Mouse (Mus musculus): ENCODE results near the gene Mettl16. TPM values are rescaled to one million over a fixed set of nuclear protein-coding genes. Genes with fewer than 3 reads are reported as not detected.

The Mettl16 gene
- total and polyA plus RNA-seq, 2 experiments from 2014 or later, result 3.6 to 12.7 TPM

GRCm38 (mm10) chr11:74843761-74844160 lies 73.1 kb downstream of the Mettl16 start:
- WGBS, result 62% methylated on average over 5 of the region's 5 CpGs
- no peak for TF ChIP-seq EP300 (IDR thresholded peaks at IDR 0.05; ENCODE audit: low read depth)
- no peak for TF ChIP-seq CTCF (IDR thresholded peaks at IDR 0.05; ENCODE audit: low read depth)
- no peak overlapping the region for H3K4me2 ChIP-seq (ENCODE audit: low read depth, low read length)
- no peak overlapping the region for H3K9ac ChIP-seq (replicated peaks; ENCODE audit: low read depth, low read length)
- ATAC-seq (ENCODE audit: insufficient read depth, low read depth) (no peak), DNase-seq (ENCODE audit: low spot score) (no peak)
- H3K4me1 ChIP-seq (ENCODE audit: control insufficient read depth, insufficient read depth), result peaks cover 39% of the 10 kb centered on the region
- H3K4me3 ChIP-seq (ENCODE audit: low read depth, low read length), result no peak overlapping the region
- peaks cover 18% of the 10 kb centered on the region for H3K36me3 ChIP-seq (replicated peaks; ENCODE audit: control insufficient read depth, insufficient read depth, low read length)
- peak overlapping the region; percentile 35 for H3K27ac ChIP-seq (ENCODE audit: low read depth)
- H3K27me3 ChIP-seq (ENCODE audit: control insufficient read depth, insufficient read depth, low read length), result no peaks in the 10 kb centered on the region
- peaks cover 3% of the 10 kb centered on the region; the same call in 1 of the 2 replicates for H3K9me3 ChIP-seq (replicated peaks; ENCODE audit: control insufficient read depth, low read length)

DNA sequence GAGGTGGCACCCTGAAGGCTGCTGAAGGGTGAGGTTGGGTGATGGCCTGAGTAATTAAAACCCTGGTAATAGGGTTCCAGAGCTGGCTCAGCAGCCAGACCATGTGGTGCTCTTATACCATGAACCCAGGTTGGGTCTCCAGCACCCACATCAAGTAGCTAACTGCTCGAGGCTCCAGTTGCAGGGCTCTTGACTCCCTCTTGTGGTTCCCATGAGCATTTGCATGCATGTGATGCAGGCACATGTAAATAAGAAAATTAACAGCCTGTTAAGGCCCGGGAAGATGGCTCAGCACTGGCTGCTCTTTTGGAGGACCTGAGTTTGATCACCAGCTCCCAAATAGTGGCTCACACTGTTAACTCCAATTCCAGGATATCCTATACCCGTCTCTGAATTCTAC lies 75.2 kb downstream of the Mettl16 start:
- H3K36me3 ChIP-seq (replicated peaks; ENCODE audit: control insufficient read depth, insufficient read depth, low read length), result peaks cover 14% of the 10 kb centered on the region
- peaks cover 3% of the 10 kb centered on the region; the same call in 1 of the 2 replicates for H3K9me3 ChIP-seq (replicated peaks; ENCODE audit: control insufficient read depth, low read length)
- WGBS, result 69% methylated on average over 3 of the region's 3 CpGs
- no peak overlapping the region for H3K9ac ChIP-seq (replicated peaks; ENCODE audit: low read depth, low read length)
- no peak overlapping the region for H3K4me2 ChIP-seq (ENCODE audit: low read depth, low read length)
- H3K4me1 ChIP-seq (ENCODE audit: control insufficient read depth, insufficient read depth), result peaks cover 30% of the 10 kb centered on the region
- H3K27ac ChIP-seq (ENCODE audit: low read depth), result no peak overlapping the region
- ATAC-seq (ENCODE audit: insufficient read depth, low read depth) (no peak), DNase-seq (ENCODE audit: low spot score) (no peak)
- no peaks in the 10 kb centered on the region for H3K27me3 ChIP-seq (ENCODE audit: control insufficient read depth, insufficient read depth, low read length)
- TF ChIP-seq CTCF (IDR thresholded peaks at IDR 0.05; ENCODE audit: low read depth) (peak; percentile 31; the same call in 1 of the 2 replicates), EP300 (IDR thresholded peaks at IDR 0.05; ENCODE audit: low read depth) (no peak)
- H3K4me3 ChIP-seq (ENCODE audit: low read depth, low read length), result no peak overlapping the region

DNA sequence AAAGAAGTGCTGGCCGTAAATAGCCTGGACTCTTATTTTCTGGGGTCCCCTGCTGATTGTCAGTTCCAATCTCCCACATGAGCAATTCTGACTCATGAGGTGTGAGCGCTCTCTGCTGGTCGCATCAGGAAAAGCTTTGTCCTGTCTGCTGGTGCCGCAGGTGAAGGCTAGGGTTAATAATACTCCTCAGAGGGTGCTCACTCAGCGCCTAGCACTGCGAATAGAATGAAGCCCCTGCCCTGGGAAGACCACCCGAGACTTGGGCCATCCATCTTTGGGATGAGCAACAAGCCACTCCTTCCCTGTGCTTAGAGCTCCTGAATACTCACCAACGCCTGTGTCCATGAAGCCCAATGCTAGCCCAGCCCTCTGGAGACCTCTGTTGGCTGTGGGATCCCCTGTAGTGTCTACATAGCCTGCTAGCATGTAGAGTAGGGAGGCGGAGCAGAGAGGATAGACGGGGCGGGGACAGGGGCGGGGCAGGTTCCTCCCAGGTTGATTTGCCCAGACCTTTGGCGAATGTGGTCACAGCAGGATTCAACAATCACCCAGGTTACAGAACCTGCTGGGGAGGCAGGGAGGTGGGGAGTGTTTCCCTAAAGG lies 77.4 kb downstream of the Mettl16 start:
- peaks cover 5% of the 10 kb centered on the region for H3K36me3 ChIP-seq (replicated peaks; ENCODE audit: control insufficient read depth, insufficient read depth, low read length)
- peaks cover 3% of the 10 kb centered on the region; the same call in 1 of the 2 replicates for H3K9me3 ChIP-seq (replicated peaks; ENCODE audit: control insufficient read depth, low read length)
- H3K4me3 ChIP-seq (ENCODE audit: low read depth, low read length), result no peak overlapping the region
- H3K27me3 ChIP-seq (ENCODE audit: control insufficient read depth, insufficient read depth, low read length), result no peaks in the 10 kb centered on the region
- DNase-seq (ENCODE audit: low spot score) (peak; percentile 77), ATAC-seq (ENCODE audit: insufficient read depth, low read depth) (peak; percentile 79)
- no peak for TF ChIP-seq EP300 (IDR thresholded peaks at IDR 0.05; ENCODE audit: low read depth)
- TF ChIP-seq CTCF (IDR thresholded peaks at IDR 0.05; ENCODE audit: low read depth), result peak; percentile 87
- peaks cover 16% of the 10 kb centered on the region for H3K4me1 ChIP-seq (ENCODE audit: control insufficient read depth, insufficient read depth)
- 6% methylated on average over 13 of the region's 13 CpGs for WGBS
- no peak overlapping the region; the same call in 1 of the 2 replicates for H3K9ac ChIP-seq (replicated peaks; ENCODE audit: low read depth, low read length)
- peak overlapping the region; percentile 73 for H3K27ac ChIP-seq (ENCODE audit: low read depth)
- H3K4me2 ChIP-seq (ENCODE audit: low read depth, low read length), result no peak overlapping the region

DNA sequence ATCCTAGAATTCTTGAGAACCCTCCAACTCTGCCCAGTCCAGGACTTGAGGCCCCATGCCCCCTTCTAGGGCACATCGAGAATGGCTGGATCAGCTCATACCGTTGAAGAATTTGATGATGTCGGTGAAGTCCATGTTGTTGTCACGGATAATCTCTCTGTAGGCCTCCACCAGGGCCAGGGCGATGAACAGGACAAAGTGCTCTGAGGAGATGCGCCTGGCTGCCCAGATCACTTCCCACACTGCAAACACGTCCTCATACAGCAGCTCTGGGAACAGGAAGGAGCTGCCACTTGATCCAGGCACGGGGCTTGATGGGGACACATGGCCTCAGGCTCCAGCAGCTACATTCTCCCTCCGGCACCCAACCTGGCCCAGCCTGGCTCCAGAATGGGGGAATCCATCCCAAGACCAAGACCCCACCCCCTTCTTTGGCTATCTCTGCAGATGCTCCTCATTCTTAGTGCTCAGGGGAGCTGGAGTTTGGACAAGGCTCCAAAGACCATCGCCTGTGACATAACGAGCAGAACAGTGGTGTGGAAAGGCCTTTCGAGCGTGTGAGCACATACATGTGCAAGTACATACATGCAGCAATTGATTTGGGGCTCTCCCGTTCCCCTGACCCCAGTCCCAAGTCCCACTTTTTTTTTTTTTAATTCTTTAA lies 80.5 kb downstream of the Mettl16 start:
- no peaks in the 10 kb centered on the region for H3K9me3 ChIP-seq (replicated peaks; ENCODE audit: control insufficient read depth, low read length)
- H3K4me3 ChIP-seq (ENCODE audit: low read depth, low read length), result no peak overlapping the region
- no peak overlapping the region for H3K27ac ChIP-seq (ENCODE audit: low read depth)
- TF ChIP-seq EP300 (IDR thresholded peaks at IDR 0.05; ENCODE audit: low read depth), result no peak
- TF ChIP-seq CTCF (IDR thresholded peaks at IDR 0.05; ENCODE audit: low read depth), result no peak
- no peaks in the 10 kb centered on the region; the same call in none of the 2 replicates for H3K36me3 ChIP-seq (replicated peaks; ENCODE audit: control insufficient read depth, insufficient read depth, low read length)
- no peak overlapping the region for H3K4me2 ChIP-seq (ENCODE audit: low read depth, low read length)
- peaks cover 10% of the 10 kb centered on the region; the same call in 1 of the 2 replicates for H3K4me1 ChIP-seq (ENCODE audit: control insufficient read depth, insufficient read depth)
- ATAC-seq (ENCODE audit: insufficient read depth, low read depth) (no peak), DNase-seq (ENCODE audit: low spot score) (no peak)
- WGBS, result 71% methylated on average over 14 of the region's 14 CpGs
- no peaks in the 10 kb centered on the region for H3K27me3 ChIP-seq (ENCODE audit: control insufficient read depth, insufficient read depth, low read length)
- no peak overlapping the region for H3K9ac ChIP-seq (replicated peaks; ENCODE audit: low read depth, low read length)

DNA sequence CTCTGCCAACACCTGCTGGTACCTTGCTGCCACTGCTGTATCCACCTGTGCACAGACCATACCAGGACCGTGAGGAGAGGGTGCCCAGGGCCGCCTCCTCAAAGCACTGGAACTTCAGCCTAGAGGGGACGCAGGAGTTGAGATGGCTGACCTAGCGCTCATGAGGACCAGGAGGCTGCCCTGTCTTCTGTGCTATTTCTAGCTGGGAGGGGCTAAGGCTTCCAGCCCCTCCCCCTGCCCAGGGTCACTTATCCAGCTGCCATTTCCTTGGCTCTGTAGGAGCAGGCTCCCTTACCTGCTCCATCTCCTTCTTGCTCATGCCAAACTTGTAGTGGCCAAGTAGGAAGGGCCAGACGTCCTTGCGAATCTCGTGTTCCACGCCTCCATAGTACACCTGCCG lies 87.1 kb downstream of the Mettl16 start:
- Histone ChIP-seq H3K9ac (replicated peaks; ENCODE audit: low read depth, low read length) (no peak overlapping the region), H3K4me2 (ENCODE audit: low read depth, low read length) (no peak overlapping the region), H3K4me1 (ENCODE audit: control insufficient read depth, insufficient read depth) (no peaks in the 10 kb centered on the region), H3K36me3 (replicated peaks; ENCODE audit: control insufficient read depth, insufficient read depth, low read length) (no peaks in the 10 kb centered on the region; the same call in 1 of the 2 replicates), H3K4me3 (ENCODE audit: low read depth, low read length) (no peak overlapping the region), H3K9me3 (replicated peaks; ENCODE audit: control insufficient read depth, low read length) (no peaks in the 10 kb centered on the region), H3K27me3 (ENCODE audit: control insufficient read depth, insufficient read depth, low read length) (no peaks in the 10 kb centered on the region), H3K27ac (ENCODE audit: low read depth) (no peak overlapping the region)
- 84% methylated on average over 9 of the region's 9 CpGs for WGBS
- no peak for DNase-seq (ENCODE audit: low spot score)
- TF ChIP-seq CTCF (IDR thresholded peaks at IDR 0.05; ENCODE audit: low read depth) (no peak), EP300 (IDR thresholded peaks at IDR 0.05; ENCODE audit: low read depth) (no peak)
- no peak for ATAC-seq (ENCODE audit: insufficient read depth, low read depth)
